Mouse (Mus musculus): ENCODE data around the gene Ing5. TPM values are rescaled to one million over a fixed set of nuclear protein-coding genes. Genes with fewer than 3 reads are reported as not detected.
"Not testable (repeated sequence)": the region's sequence is repeated elsewhere in the genome, so short reads cannot be mapped to it uniquely, and the experiment has no call there.

Gene Ing5
- polyA plus RNA-seq, 1 experiment from 2014 or later: 10.4 TPM

GRCm38 (mm10) chr1:93832754-93833360 lies 29.1 kb downstream of the Ing5 start:
- DNase-seq (ENCODE audit: low read depth, low spot score); POLR2A ChIA-PET; ATAC-seq; H3K27me3 ChIP-seq: not testable (repeated sequence)
- CTCF ChIA-PET: interaction anchor here (1.0 to 1.3 kb wide), 3 partner anchors 12 to 246 kb away, joined by 3 to 4 read pairs (median 3); no protein-coding TSS in a partner anchor
- TF ChIP-seq CTCF (IDR thresholded peaks at IDR 0.05): peak; percentile 44
- in situ Hi-C loops (cut with MboI; ENCODE audit: low pct_unique_long_range_greater_than_20kb): loop anchor here (10.0 kb wide), 1 partner anchor 242 kb away; no protein-coding TSS in a partner anchor

GRCm38 (mm10) chr1:93834671-93835150 lies 30.9 kb downstream of the Ing5 start:
- no peak for TF ChIP-seq CTCF (IDR thresholded peaks at IDR 0.05)
- DNase-seq (ENCODE audit: low read depth, low spot score) (no peak), ATAC-seq (peak; percentile 32)
- ChIA-PET POLR2A (interaction anchor here (0.6 kb wide), 1 partner anchor 10 kb away, joined by 5 read pairs; the partner anchor contains the start of gene D2hgdh), CTCF (no interaction called here)
- in situ Hi-C loops (cut with MboI; ENCODE audit: low pct_unique_long_range_greater_than_20kb): loop anchor here (10.0 kb wide), 1 partner anchor 240 kb away; no protein-coding TSS in a partner anchor
- H3K27me3 ChIP-seq: no peaks in the 10 kb centered on the region

GRCm38 (mm10) chr1:93835211-93835610 lies 31.4 kb downstream of the Ing5 start:
- POLR2A ChIA-PET: interaction anchor here (0.6 kb wide), 1 partner anchor 10 kb away, joined by 5 read pairs; the partner anchor contains the start of gene D2hgdh
- ATAC-seq: no peak

GRCm38 (mm10) chr1:93835876-93836531 lies 32.2 kb downstream of the Ing5 start:
- CTCF ChIA-PET: no interaction called here
- ATAC-seq (peak; percentile 98), DNase-seq (ENCODE audit: low read depth, low spot score) (peak; percentile 66)
- no peak for TF ChIP-seq CTCF (IDR thresholded peaks at IDR 0.05)
- in situ Hi-C loops (cut with MboI; ENCODE audit: low pct_unique_long_range_greater_than_20kb): loop anchor here (10.0 kb wide), 1 partner anchor 239 kb away; no protein-coding TSS in a partner anchor
- no peaks in the 10 kb centered on the region for H3K27me3 ChIP-seq
- POLR2A ChIA-PET: no interaction called here

More at GRCm38 (mm10) chr1:93835211-93835610, 31.4 kb downstream of the Ing5 start:
- CTCF ChIA-PET: no interaction called here
- TF ChIP-seq CTCF (IDR thresholded peaks at IDR 0.05): no peak
- DNase-seq (ENCODE audit: low read depth, low spot score): no peak
- no peaks in the 10 kb centered on the region for H3K27me3 ChIP-seq
- in situ Hi-C loops (cut with MboI; ENCODE audit: low pct_unique_long_range_greater_than_20kb): loop anchor here (10.0 kb wide), 1 partner anchor 240 kb away; no protein-coding TSS in a partner anchor

- no peak for TF ChIP-seq CTCF (IDR thresholded peaks at IDR 0.05)
- H3K27me3 ChIP-seq: no peaks in the 10 kb centered on the region
- ChIA-PET CTCF (no interaction called here), POLR2A (no interaction called here)
- ATAC-seq: no peak
- no peak for DNase-seq (ENCODE audit: low read depth, low spot score)
- in situ Hi-C loops (cut with MboI; ENCODE audit: low pct_unique_long_range_greater_than_20kb): loop anchor here (10.0 kb wide), 1 partner anchor 238 kb away; no protein-coding TSS in a partner anchor
Observed at GRCm38 (mm10) chr1:93836532-93836913, 32.8 kb downstream of the Ing5 start.

GRCm38 (mm10) chr1:93837335-93837734 lies 33.6 kb downstream of the Ing5 start:
- no peak for ATAC-seq
- POLR2A ChIA-PET: interaction anchor here (0.6 kb wide), 1 partner anchor 223 kb away, joined by 3 read pairs; no protein-coding TSS in a partner anchor
- CTCF ChIA-PET: no interaction called here
- H3K27me3 ChIP-seq: no peaks in the 10 kb centered on the region
- in situ Hi-C loops (cut with MboI; ENCODE audit: low pct_unique_long_range_greater_than_20kb): loop anchor here (10.0 kb wide), 1 partner anchor 237 kb away; no protein-coding TSS in a partner anchor
- no peak for TF ChIP-seq CTCF (IDR thresholded peaks at IDR 0.05)
- no peak for DNase-seq (ENCODE audit: low read depth, low spot score)

GRCm38 (mm10) chr1:93838569-93838968 lies 34.8 kb downstream of the Ing5 start:
- DNase-seq (ENCODE audit: low read depth, low spot score); CTCF ChIA-PET; ATAC-seq; POLR2A ChIA-PET; H3K27me3 ChIP-seq: not testable (repeated sequence)
- in situ Hi-C loops (cut with MboI; ENCODE audit: low pct_unique_long_range_greater_than_20kb): loop anchor here (10.0 kb wide), 1 partner anchor 236 kb away; no protein-coding TSS in a partner anchor

GRCm38 (mm10) chr1:93845766-93846366 lies 42.1 kb downstream of the Ing5 start:
- DNase-seq (ENCODE audit: low read depth, low spot score); POLR2A ChIA-PET; CTCF ChIA-PET; H3K27me3 ChIP-seq; in situ Hi-C loops (cut with MboI; ENCODE audit: low pct_unique_long_range_greater_than_20kb): not testable (repeated sequence)
- ATAC-seq: peak; percentile 97

- in situ Hi-C loops (cut with MboI; ENCODE audit: low pct_unique_long_range_greater_than_20kb); H3K27me3 ChIP-seq; DNase-seq (ENCODE audit: low read depth, low spot score); ATAC-seq; CTCF ChIA-PET; POLR2A ChIA-PET: not testable (repeated sequence)
Observed at GRCm38 (mm10) chr1:93855790-93856189, 52.0 kb downstream of the Ing5 start.

- in situ Hi-C loops (cut with MboI; ENCODE audit: low pct_unique_long_range_greater_than_20kb): no loop called here
- CTCF ChIA-PET: no interaction called here
- TF ChIP-seq CTCF (IDR thresholded peaks at IDR 0.05): no peak
- no peak for DNase-seq (ENCODE audit: low read depth, low spot score)
- POLR2A ChIA-PET: no interaction called here
- no peaks in the 10 kb centered on the region for H3K27me3 ChIP-seq
- ATAC-seq: no peak
Observed at GRCm38 (mm10) chr1:93857370-93857769, 53.6 kb downstream of the Ing5 start.

GRCm38 (mm10) chr1:93857991-93858390 lies 54.2 kb downstream of the Ing5 start:
- no peak for ATAC-seq
- POLR2A ChIA-PET: no interaction called here
- CTCF ChIA-PET: no interaction called here
- no peak for TF ChIP-seq CTCF (IDR thresholded peaks at IDR 0.05)
- no peaks in the 10 kb centered on the region for H3K27me3 ChIP-seq
- no peak for DNase-seq (ENCODE audit: low read depth, low spot score)
- in situ Hi-C loops (cut with MboI; ENCODE audit: low pct_unique_long_range_greater_than_20kb): no loop called here
